Mouse (Mus musculus) bone marrow macrophage, adult 2 months (primary cell): ENCODE data around the gene Hoxc12.

Experiments used
- CTCF ChIP-seq: IDR thresholded peaks from 2 replicates; pipeline ENCODE4 v1.5.1; 2012; ENCODE audit warnings: low read depth, mild to moderate bottlenecking, low read length, moderate library complexity
- POLR2A ChIP-seq: IDR thresholded peaks from 2 replicates; pipeline ENCODE4 v1.6.1; 2012; ENCODE audit warnings: mild to moderate bottlenecking, low read depth, low read length, borderline replicate concordance

- TF ChIP-seq CTCF = no peak
- TF ChIP-seq POLR2A = no peak
These were observed 27.0 kb upstream of the Hoxc12 start for GRCm38 (mm10) chr15:102909536-102909935.
